Mouse (Mus musculus) kidney, adult 2 months (tissue): Measurements from ENCODE around the gene Mtch1. TPM values are rescaled to one million over a fixed set of nuclear protein-coding genes. Genes with fewer than 3 reads are reported as not detected.

Experiments used
- DNase-seq: peaks from one replicate; pipeline ENCODE4 v3.0.0; 2021
- H3K27ac ChIP-seq: fragments of 200-500 bp; 2 replicates; pipeline ENCODE4 v1.5.1; 2012; ENCODE audit warnings: low read depth, low read length, control low read depth, inconsistent platforms; ENCODE audit not compliant: insufficient read depth
- H3K27me3 ChIP-seq: fragments of 200-500 bp; replicated peaks from 2 replicates; pipeline ENCODE4 v1.6.1; 2012; ENCODE audit warnings: mild to moderate bottlenecking, moderate library complexity, low read length, inconsistent platforms; ENCODE audit not compliant: control insufficient read depth, insufficient read depth
- H3K36me3 ChIP-seq: fragments of 200-500 bp; 2 replicates; pipeline ENCODE4 v1.6.1; 2012; ENCODE audit warnings: mild to moderate bottlenecking, moderate library complexity, low read length, inconsistent platforms; ENCODE audit not compliant: control insufficient read depth, insufficient read depth
- H3K4me1 ChIP-seq: fragments of 200-500 bp; 2 replicates; pipeline ENCODE4 v1.6.1; 2011; ENCODE audit warnings: low read length; ENCODE audit not compliant: control insufficient read depth, insufficient read depth
- H3K4me3 ChIP-seq: fragments of 200-500 bp; 2 replicates; pipeline ENCODE4 v1.5.1; 2011; ENCODE audit warnings: mild to moderate bottlenecking, low read depth, low read length, control low read depth; ENCODE audit not compliant: insufficient read depth
- CTCF ChIP-seq: fragments of 200-500 bp; conservative IDR thresholded peaks from 2 replicates; pipeline ENCODE4 v1.5.1; 2011; ENCODE audit warnings: low read depth, mild to moderate bottlenecking, control low read depth, low read length, moderate library complexity, mixed read lengths; ENCODE audit not compliant: insufficient read depth, insufficient read length
- POLR2A ChIP-seq: fragments of 200-500 bp; IDR thresholded peaks from one replicate; pipeline ENCODE4 v1.6.1; 2011; ENCODE audit warnings: low read depth, low read length, control low read depth
- WGBS: fragments of 180-500 bp; shearing (Covaris S2); methylation state at CpG from one replicate; pipeline ENCODE4 v1.1.7; 2018; 5-methylcytosine and 5-hydroxymethylcytosine counted together
- polyA plus RNA-seq: library from polyadenylated mRNA; depleted of rRNA; stranded (reverse); fragments of >200 nt; gene quantifications from 2 replicates; pipeline ENCODE4 v1.2.3, GENCODE M21; 2012

Mtch1 gene
- polyA plus RNA-seq, 1 experiment: 375 TPM

GRCm38 (mm10) chr17:29316891-29317290 lies 30.8 kb downstream of the Mtch1 start:
- H3K27me3 ChIP-seq: no peaks in the 10 kb centered on the region
- 75% methylated on average over 3 of the region's 3 CpGs for WGBS
- peak overlapping the region; percentile 88 for H3K27ac ChIP-seq
- no peak overlapping the region for H3K4me3 ChIP-seq
- no peaks in the 10 kb centered on the region for H3K4me1 ChIP-seq
- DNase-seq: peak; percentile 37
- TF ChIP-seq POLR2A: no peak
- no peak for TF ChIP-seq CTCF
- no peaks in the 10 kb centered on the region for H3K36me3 ChIP-seq

- H3K36me3 ChIP-seq: no peaks in the 10 kb centered on the region
- peak overlapping the region; percentile 88 for H3K27ac ChIP-seq
- DNase-seq: peak; percentile 78
- H3K4me3 ChIP-seq: no peak overlapping the region
- H3K4me1 ChIP-seq: no peaks in the 10 kb centered on the region
- 62% methylated on average over 9 of the region's 9 CpGs for WGBS
- TF ChIP-seq POLR2A (no peak), CTCF (no peak)
- H3K27me3 ChIP-seq: no peaks in the 10 kb centered on the region
These were observed 31.9 kb downstream of the Mtch1 start for GRCm38 (mm10) chr17:29315672-29316465.

GRCm38 (mm10) chr17:29313300-29313699 lies 34.4 kb downstream of the Mtch1 start:
- no peak for DNase-seq
- Histone ChIP-seq H3K27me3 (no peaks in the 10 kb centered on the region), H3K4me1 (no peaks in the 10 kb centered on the region), H3K4me3 (no peak overlapping the region), H3K27ac (no peak overlapping the region), H3K36me3 (no peaks in the 10 kb centered on the region)
- TF ChIP-seq POLR2A (no peak), CTCF (peak; percentile 20; the same call in 1 of the 2 replicates)

GRCm38 (mm10) chr17:29312082-29312481 lies 35.7 kb downstream of the Mtch1 start:
- Histone ChIP-seq H3K4me3 (no peak overlapping the region), H3K36me3 (no peaks in the 10 kb centered on the region), H3K4me1 (no peaks in the 10 kb centered on the region), H3K27me3 (no peaks in the 10 kb centered on the region), H3K27ac (no peak overlapping the region)
- DNase-seq: no peak
- TF ChIP-seq POLR2A: no peak
- WGBS: 99% methylated on average over 2 of the region's 2 CpGs

GRCm38 (mm10) chr17:29311602-29312001 lies 36.1 kb downstream of the Mtch1 start:
- WGBS: 95% methylated on average over 8 of the region's 8 CpGs
- TF ChIP-seq POLR2A (no peak), CTCF (no peak)
- Histone ChIP-seq H3K36me3 (no peaks in the 10 kb centered on the region), H3K27me3 (no peaks in the 10 kb centered on the region), H3K4me3 (no peak overlapping the region), H3K27ac (no peak overlapping the region), H3K4me1 (no peaks in the 10 kb centered on the region)
- no peak for DNase-seq

GRCm38 (mm10) chr17:29310056-29310623 lies 37.6 kb downstream of the Mtch1 start:
- no peaks in the 10 kb centered on the region for H3K36me3 ChIP-seq
- no peak for DNase-seq
- no peaks in the 10 kb centered on the region for H3K4me1 ChIP-seq
- H3K27ac ChIP-seq: no peak overlapping the region
- 75% methylated on average over 21 of the region's 21 CpGs for WGBS
- TF ChIP-seq CTCF: no peak
- no peak for TF ChIP-seq POLR2A
- no peak overlapping the region for H3K4me3 ChIP-seq
- H3K27me3 ChIP-seq: no peaks in the 10 kb centered on the region

- no peaks in the 10 kb centered on the region for H3K4me1 ChIP-seq
- H3K27ac ChIP-seq: no peak overlapping the region
- H3K36me3 ChIP-seq: no peaks in the 10 kb centered on the region; the same call in 1 of the 2 replicates
- WGBS: 57% methylated on average over 7 of the region's 7 CpGs
- TF ChIP-seq POLR2A (no peak), CTCF (no peak)
- no peak overlapping the region for H3K4me3 ChIP-seq
- no peak for DNase-seq
- no peaks in the 10 kb centered on the region for H3K27me3 ChIP-seq
These were observed 41.9 kb downstream of the Mtch1 start for GRCm38 (mm10) chr17:29305871-29306270.
